Mouse (Mus musculus) CD4-positive helper T cell, adult 2 months (primary cell): Measurements from ENCODE around the gene Olfr658.
A peak's percentile ranks its signal among the peaks of the same experiment; 100 is the strongest.

Experiments used
- DNase-seq: peaks from one replicate; pipeline ENCODE4 v3.0.0-alpha.2; 2012; ENCODE audit warnings: low read depth, missing footprints, low spot score

The Olfr658 gene

GRCm38 (mm10) chr7:104646841-104647482 is at the start of gene Olfr658:
Gene Olfr658 (minus strand): TSS chr7:104647305.
- peak; percentile 43 for DNase-seq

DNA sequence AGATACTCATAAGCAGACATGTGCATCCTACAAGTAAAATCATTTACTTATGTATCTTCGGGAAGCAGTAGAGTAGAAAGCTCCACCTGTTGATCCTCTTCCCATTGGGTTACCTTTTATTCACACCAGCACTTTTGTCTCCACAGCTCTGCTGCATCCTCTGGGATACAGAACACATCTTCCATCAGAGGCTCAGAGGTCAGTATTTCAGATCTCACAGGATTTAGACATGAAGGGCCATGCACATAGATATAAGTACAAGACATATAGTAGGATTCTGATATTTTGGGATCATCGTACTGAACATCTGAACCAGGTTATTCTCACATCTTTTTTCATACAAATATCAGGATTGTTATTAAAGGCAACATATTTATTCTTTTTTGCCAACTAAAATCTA is 39.1 kb upstream of the Olfr658 start, which contains the start of gene Olfr661:
Olfr661 (plus strand) TSS at position 301 of the 400 bp plus-strand sequence.
- no peak for DNase-seq

GRCm38 (mm10) chr7:104666453-104666852 is 19.3 kb upstream of the Olfr658 start, which contains the start of gene Olfr659:
Gene Olfr659 (plus strand): TSS chr7:104666753.
- DNase-seq: no peak

DNA sequence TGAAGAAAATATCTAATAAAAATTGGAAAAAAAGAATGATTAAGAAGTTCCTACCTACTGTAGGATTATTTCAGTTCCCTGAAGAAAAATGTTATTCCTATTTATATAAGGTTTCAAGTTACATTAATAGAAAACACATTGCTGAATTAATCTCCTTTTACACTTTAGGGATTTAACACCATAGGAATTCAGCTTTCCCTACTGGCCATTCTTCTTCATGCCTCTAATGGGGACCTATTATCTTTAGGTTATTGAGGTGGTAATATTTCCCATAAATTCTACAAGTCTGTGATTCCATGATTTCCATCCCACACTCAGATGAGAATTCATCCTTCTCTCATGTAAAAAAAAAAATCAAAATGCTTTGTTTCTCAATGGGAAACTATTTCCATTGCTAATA is 22.6 kb downstream of the Olfr658 start, which contains the start of gene Olfr657:
Olfr657 (plus strand) TSS at position 301 of the 400 bp plus-strand sequence.
- DNase-seq: no peak

DNA sequence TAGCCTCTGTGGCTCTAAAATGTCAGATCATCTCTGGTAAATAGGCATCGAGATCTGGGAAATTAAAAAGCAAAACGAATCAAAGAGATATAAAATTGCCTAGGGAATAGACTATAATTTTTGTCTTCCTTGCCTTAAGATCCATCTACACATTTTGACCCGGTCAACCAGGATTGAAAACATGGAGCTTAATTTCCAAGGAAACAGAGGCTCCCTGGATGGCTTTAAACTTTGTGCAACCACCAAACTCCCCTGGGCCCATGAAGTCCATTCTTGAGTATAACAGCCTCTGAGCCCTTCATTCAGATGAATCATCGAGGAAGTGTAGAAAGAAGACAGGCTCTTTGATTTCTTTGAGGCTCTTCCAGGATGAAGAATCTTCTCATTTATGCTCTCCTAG is 33.5 kb downstream of the Olfr658 start, which contains the start of gene Olfr656:
Olfr656 (plus strand) TSS at position 301 of the 400 bp plus-strand sequence.
- no peak for DNase-seq

GRCm38 (mm10) chr7:104604727-104605126 is 42.4 kb downstream of the Olfr658 start:
- DNase-seq: no peak

DNA sequence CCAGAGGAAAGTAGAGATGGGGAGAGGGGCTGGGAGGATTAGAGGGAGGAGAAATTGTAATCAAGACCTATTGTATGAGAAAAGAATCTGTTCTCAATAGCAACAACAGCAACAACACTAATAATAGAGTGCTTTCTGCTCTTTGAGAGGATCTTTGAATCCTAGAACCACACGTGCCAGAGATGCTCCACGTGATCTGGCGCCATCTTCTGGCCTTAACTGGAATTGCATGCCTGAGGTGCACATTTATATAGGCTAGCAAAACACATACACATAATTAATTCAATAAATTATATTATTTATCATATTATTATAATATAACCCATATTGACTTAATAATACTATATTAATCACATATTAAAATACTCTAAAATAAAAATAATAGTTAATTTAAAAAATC is 43.9 kb downstream of the Olfr658 start:
- DNase-seq: peak; percentile 66

DNA sequence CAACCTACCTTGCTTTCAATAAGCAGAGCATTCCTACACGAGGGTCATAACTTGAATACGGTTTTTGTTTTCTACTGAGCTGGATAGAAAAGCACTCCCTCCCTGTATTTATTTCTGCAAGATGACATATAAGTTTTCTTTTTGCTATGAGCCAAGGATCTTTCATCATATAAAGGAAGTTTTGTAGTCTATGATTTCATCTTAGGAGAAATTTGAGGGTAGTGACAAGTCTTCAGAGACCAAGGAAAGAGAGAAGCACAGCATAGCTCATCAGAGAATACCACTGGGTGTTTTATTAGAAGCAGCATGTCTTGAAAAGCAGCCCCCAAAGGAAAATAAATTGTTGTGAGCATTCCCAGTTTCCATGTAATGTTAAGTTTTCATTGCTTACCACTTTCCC is 45.4 kb downstream of the Olfr658 start, which contains the start of gene Olfr655:
Olfr655 (minus strand) TSS at position 101 of the 400 bp plus-strand sequence.
- no peak for DNase-seq
